Mouse (Mus musculus): ENCODE measurements around the gene Fmr1. TPM values are rescaled to one million over a fixed set of nuclear protein-coding genes. Genes with fewer than 3 reads are reported as not detected.
"Not testable (repeated sequence)": the region's sequence is repeated elsewhere in the genome, so short reads cannot be mapped to it uniquely, and the experiment has no call there.

Fmr1 gene
- total RNA-seq (2021) = 10 to 100 TPM; 43.6 to 45.4 TPM
- long read RNA-seq, experiment 1, full-length matches to known transcripts = 36 of 62 reads
- long read RNA-seq, experiment 1, partial matches to known transcripts = 9 of 62 reads
- long read RNA-seq, experiment 1, other reads (novel, unspliced or antisense) = 17 of 62 reads
- long read RNA-seq, experiment 2, full-length matches to known transcripts = 42 of 87 reads
- long read RNA-seq, experiment 2, partial matches to known transcripts = 8 of 87 reads
- long read RNA-seq, experiment 2, other reads (novel, unspliced or antisense) = 37 of 87 reads

DNA sequence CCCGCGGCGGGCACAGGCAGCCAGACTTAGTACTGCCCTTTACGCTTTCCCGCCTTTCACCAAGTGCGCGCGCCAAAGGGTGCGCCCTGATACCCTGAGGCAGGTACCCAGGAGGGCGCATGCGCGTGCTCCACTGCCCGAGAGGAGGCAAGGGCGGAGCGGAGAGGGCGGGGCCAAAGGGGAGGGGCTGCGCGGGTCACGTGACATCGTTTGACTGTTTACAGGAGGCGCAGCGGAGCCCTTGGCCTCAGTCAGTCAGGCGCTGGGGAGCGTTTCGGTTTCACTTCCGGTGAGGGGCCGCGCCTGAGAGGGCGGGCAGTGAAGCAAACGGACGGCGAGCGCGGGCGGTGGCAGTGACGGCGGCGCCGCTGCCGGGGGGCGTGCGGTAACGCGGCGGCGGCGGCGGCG lies at the start of gene Fmr1:
Gene Fmr1, plus strand, starts transcription at position 209 of the 408 bp plus-strand sequence.
- DNase-seq (ENCODE audit: low spot score in 2 of 2) = peak; percentile 91 to 94

DNA sequence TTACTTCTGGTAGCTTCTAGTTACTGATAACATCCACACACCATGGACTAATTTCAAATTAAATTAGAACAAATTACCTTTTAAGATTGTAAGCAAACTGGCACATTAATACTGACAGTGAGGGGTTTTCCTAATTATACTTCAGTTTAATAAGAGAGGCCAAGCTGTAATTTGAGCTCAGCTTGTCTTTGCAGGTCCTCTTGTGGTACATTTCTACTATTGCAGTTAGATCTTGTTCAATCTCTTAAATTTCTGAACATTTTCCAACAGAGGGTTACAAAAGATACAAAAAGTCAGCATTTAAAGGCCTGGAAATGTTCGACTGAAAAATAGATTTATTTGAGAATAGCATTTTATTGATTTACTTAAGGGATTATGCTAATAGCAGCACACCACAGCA lies 36.7 kb upstream of the Fmr1 start:
- DNase-seq (ENCODE audit: low spot score in 2 of 2) = no peak

DNA sequence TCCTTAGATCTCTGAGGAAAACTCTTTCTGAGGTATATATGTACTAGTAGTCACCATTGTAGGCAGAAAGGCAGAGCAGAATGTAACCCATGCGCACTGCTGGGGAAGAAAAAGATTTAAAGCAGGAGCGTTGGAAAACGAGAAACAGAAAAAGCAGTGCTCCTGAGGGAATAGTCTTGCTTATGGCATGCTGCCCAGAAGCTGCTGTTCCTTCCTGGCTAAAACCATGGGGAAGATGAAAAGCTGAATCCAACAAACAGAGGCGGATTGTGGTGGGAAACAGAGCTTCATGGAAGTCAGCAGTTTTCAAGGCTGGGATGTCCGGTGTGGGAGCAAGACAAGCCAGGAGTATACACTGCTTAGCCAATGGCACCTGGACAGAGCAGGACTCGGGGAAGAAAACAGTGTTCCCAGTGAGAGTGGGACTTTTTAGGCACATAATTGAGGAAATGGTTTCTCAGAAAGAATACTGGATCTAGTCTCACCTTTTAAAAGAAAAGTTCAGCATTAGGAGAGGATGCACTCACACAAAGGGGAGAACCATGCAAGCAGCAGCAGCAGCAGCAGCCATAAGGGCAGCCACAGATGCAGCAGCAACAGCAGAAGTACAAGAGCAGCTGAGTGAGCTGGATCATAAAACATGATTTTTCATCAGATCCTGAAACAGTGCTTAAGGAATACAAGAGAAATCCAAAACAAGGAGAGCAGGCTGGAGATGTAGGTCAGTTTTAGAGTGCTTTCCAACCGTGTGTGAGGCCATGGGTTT lies 33.0 kb upstream of the Fmr1 start:
- DNase-seq (ENCODE audit: low spot score in 2 of 2) = peak in 1 of 2 experiments; percentile 27

DNA sequence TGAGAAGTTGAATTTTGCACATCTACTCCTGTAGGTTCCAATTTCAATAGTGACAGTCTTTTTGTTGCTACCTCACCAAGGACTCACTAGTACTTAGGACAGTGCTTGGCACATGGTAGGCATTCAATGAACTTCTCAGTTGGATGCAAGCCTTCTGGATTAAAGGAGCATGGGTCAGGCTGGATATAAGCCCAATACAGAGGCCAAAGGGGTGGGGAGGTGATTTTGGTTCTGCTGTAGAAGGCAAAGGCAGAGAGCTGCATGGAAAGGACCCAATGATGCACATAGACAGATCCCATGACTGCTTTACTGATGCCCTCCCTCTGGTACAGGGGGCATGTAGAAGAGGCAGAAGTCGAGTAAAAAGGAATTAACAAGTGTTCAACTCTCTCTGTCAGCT lies 833 bp upstream of the Fmr1 start:
- DNase-seq (ENCODE audit: low spot score in 2 of 2) = no peak

DNA sequence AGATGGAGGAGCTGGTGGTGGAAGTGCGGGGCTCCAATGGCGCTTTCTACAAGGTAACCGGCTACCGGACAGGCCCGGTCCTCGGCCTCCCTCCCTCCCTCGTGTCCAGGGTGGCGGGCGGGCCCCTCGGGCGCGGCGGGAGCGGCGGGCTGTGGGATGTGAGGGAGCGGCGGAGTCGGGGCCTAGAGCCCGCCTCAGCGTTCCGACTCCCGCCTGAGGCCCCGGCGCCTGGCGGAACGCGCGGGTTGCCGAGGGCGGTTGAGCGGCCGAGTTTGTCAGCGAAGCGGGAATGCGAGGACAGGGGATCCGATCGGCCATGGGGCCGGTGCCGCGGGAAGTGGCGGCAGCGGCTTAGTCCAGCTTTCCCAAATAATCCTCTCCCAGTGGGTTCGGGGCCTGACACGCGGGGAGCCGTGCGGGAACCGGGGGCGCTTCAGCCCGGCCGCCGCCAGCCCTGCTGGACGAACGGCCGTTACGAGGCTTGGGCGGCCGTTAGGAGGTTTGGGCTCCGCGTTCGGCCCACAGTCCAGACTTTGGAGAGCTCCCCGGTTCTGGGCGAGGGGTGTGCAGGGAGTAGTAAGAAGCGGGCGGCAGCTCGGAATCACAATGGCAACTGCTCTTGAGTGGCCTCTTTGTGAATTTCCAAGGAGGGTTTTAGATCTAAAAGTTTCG lies 610 bp downstream of the Fmr1 start:
- DNase-seq (ENCODE audit: low spot score in 2 of 2) = peak; percentile 18 to 19

DNA sequence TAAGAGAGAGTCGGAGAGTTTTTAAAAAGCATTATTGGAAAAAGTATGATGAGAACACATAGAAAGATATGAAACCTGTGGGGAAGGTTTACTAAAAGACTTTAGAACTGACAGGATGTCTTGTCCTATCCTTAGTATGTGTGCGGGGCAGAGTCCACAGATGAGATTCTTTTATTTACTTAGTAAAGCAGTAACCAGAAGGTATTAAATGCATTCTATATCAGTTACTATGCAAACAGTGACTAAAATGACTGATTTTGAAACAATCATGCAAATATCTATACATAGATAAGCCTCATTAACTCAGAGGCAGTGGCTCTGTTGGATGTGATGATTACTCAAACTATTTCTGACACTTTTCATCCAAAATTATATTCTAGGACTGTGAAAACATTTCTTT lies 6.4 kb downstream of the Fmr1 start:
- no peak for DNase-seq (ENCODE audit: low spot score in 2 of 2)

DNA sequence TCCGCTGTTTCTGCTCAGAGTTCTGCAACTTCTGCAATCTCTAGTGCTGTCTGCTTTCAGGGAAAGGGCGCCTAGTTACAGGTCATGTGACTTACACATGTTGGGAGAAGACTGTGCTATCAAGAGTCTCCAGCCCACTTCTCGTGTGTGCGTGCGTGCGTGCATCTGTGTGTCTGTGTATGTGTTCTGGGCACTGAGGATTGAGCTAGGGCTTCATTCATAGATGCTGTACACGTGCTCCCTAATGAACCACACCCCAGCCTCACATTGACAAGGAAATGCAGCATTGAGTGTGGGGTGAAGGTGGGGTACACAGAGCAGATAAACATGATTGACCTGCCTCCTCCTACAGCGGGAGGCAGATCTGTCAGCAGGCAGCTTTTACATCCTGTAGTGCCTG lies 13.6 kb downstream of the Fmr1 start:
- DNase-seq (ENCODE audit: low spot score in 2 of 2) = not testable (repeated sequence)

DNA sequence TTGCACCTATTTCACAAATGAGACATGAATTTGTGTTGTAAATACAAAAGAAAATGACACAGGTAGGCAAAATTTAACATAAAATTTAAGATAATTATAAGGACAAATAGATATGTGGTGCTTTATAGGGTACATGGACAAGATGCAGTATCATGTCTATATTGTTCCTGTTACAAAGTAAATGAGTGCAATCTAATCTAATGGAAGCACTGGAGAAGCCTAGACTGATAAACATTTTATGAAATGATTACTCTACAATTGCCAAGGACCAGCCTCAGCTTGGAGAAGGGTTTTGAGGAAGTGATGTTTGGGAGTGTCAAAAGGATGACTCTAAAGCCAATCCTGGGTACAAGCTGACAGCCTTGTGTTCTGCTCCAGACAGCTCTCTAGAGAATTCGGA lies 58.6 kb downstream of the Fmr1 start:
- no peak for DNase-seq (ENCODE audit: low spot score in 2 of 2)

DNA sequence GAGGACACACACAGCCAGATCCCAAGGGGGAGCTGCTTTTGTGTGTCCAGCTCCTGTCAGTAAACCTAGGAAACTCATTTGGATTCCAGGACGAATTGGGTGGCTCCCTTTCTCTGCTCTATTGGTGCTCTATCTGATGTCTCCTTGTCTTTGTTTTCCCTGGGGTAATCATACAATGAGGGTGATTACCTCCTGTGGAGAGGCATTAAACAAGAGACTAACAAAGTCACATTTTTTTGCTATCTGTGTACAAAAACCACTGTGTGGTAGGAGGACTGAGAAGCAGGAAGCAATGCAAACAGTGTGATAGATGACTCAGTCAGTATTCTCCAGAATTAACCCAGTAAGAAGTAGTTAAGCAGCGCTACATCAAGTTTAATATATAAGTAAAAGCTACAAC lies 61.7 kb downstream of the Fmr1 start:
- no peak for DNase-seq (ENCODE audit: low spot score in 2 of 2)

DNA sequence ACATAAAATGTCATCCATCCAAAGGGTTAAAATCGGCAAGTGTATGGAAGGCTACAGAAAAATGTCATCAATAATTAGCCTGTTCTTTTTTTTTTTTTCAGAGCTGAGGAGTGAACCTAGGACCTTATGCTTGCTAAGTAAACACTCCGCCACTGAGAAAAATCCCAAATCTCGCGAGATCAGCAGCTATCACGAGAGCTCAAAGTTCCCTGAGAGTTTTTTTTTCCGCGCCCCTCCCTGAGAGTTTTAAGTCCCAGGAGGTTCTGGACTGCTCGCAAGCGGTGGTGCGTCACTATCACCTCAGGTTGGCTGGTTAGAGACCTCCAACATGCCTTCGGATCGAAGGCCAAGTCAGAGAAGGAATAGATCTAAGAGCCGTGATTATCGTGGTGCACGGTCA lies 83.3 kb downstream of the Fmr1 start, which contains the start of gene Fmr1nb:
Gene Fmr1nb, plus strand, starts transcription at position 234 of the 400 bp plus-strand sequence.
- DNase-seq (ENCODE audit: low spot score in 2 of 2) = no peak

Other genes with a start within 250 kb of the Fmr1 start
- not detected for gene Fmr1nb, start 83.3 kb downstream of the Fmr1 start, total RNA-seq (2021)
- gene Gm14698, start 142.6 kb downstream of the Fmr1 start, total RNA-seq (2021) = 1 to 10 TPM in 1 of 2 experiments, under 1 TPM in 1; 0.59 to 2.7 TPM
- not detected for gene Gm6812, start 214.5 kb downstream of the Fmr1 start, total RNA-seq (2021)

All from gastrocnemius, postnatal 4 days (tissue).